Mouse (Mus musculus) embryonic facial prominence, embryonic 10.5 days (tissue): ENCODE data around the gene Ankrd40. TPM values are rescaled to one million over a fixed set of nuclear protein-coding genes. Genes with fewer than 3 reads are reported as not detected.
A peak's percentile ranks its signal among the peaks of the same experiment; 100 is the strongest.

Experiments
- DNase-seq: peaks from one replicate; pipeline ENCODE4 v3.0.0-alpha.2; 2017; ENCODE audit warnings: low spot score
- H3K27ac ChIP-seq: fragments of 300-500 bp; sonication (generic); replicated peaks from 2 replicates; pipeline ENCODE4 v1.5.1; 2016; ENCODE audit warnings: mild to moderate bottlenecking
- H3K27me3 ChIP-seq: fragments of 300-500 bp; sonication (generic); replicated peaks from 2 replicates; pipeline ENCODE4 v1.6.1; 2016; ENCODE audit warnings: low read depth, mild to moderate bottlenecking; ENCODE audit not compliant: poor library complexity, severe bottlenecking
- H3K36me3 ChIP-seq: fragments of 300-500 bp; sonication (generic); replicated peaks from 2 replicates; pipeline ENCODE4 v1.6.1; 2016; ENCODE audit warnings: mild to moderate bottlenecking, moderate library complexity
- H3K4me1 ChIP-seq: fragments of 300-500 bp; sonication (generic); 2 replicates; pipeline ENCODE4 v1.6.1; 2016
- H3K4me3 ChIP-seq: fragments of 300-500 bp; sonication (generic); 2 replicates; pipeline ENCODE4 v1.5.1; 2016; ENCODE audit warnings: mild to moderate bottlenecking, moderate library complexity
- H3K9me3 ChIP-seq: fragments of 300-500 bp; sonication (generic); 2 replicates; pipeline ENCODE4 v1.6.1; 2016; ENCODE audit warnings: mild to moderate bottlenecking
- WGBS: fragments of 180-500 bp; shearing (Covaris S2); methylation state at CpG from one replicate; pipeline ENCODE4 v1.1.7; 2016; 5-methylcytosine and 5-hydroxymethylcytosine counted together
- polyA plus RNA-seq: library from polyadenylated mRNA; unstranded; fragments of >200 nt; fragmentation: Nextera tagmentation; extraction: Ambion mirVana; gene quantifications from 2 replicates; pipeline ENCODE4 v1.2.1, GENCODE M21; 2016

Gene Ankrd40
- polyA plus RNA-seq, 1 experiment from 2014 or later, result 14.8 TPM

GRCm38 (mm10) chr11:94369981-94370380 is 42.2 kb downstream of the Ankrd40 start:
- no peak for DNase-seq
- Histone ChIP-seq H3K4me1 (peaks cover 10% of the 10 kb centered on the region), H3K27ac (no peak overlapping the region), H3K27me3 (peaks cover 34% of the 10 kb centered on the region), H3K9me3 (peaks cover 4% of the 10 kb centered on the region; the same call in 1 of the 2 replicates), H3K36me3 (no peaks in the 10 kb centered on the region), H3K4me3 (no peak overlapping the region)
- WGBS, result 85% methylated on average over 6 of the region's 6 CpGs

- no peaks in the 10 kb centered on the region for H3K36me3 ChIP-seq
- H3K4me1 ChIP-seq, result peaks cover 10% of the 10 kb centered on the region
- no peak overlapping the region for H3K27ac ChIP-seq
- no peak for DNase-seq
- H3K9me3 ChIP-seq, result peaks cover 4% of the 10 kb centered on the region; the same call in 1 of the 2 replicates
- peaks cover 34% of the 10 kb centered on the region for H3K27me3 ChIP-seq
- 47% methylated on average over 5 of the region's 5 CpGs for WGBS
- H3K4me3 ChIP-seq, result no peak overlapping the region
Observed at GRCm38 (mm10) chr11:94370809-94371208, 43.0 kb downstream of the Ankrd40 start.

- Histone ChIP-seq H3K27ac (no peak overlapping the region), H3K36me3 (no peaks in the 10 kb centered on the region), H3K9me3 (no peaks in the 10 kb centered on the region), H3K4me1 (peaks cover 14% of the 10 kb centered on the region), H3K4me3 (no peak overlapping the region), H3K27me3 (peaks cover 28% of the 10 kb centered on the region)
- WGBS, result 90% methylated on average over 13 of the region's 13 CpGs
- no peak for DNase-seq
Observed at GRCm38 (mm10) chr11:94374276-94374948, 46.6 kb downstream of the Ankrd40 start.

GRCm38 (mm10) chr11:94379061-94379460 is 51.3 kb downstream of the Ankrd40 start:
- 30% methylated on average over 2 of the region's 2 CpGs for WGBS
- Histone ChIP-seq H3K4me3 (no peak overlapping the region), H3K27ac (no peak overlapping the region), H3K36me3 (no peaks in the 10 kb centered on the region), H3K4me1 (peaks cover 3% of the 10 kb centered on the region; the same call in 1 of the 2 replicates), H3K27me3 (no peaks in the 10 kb centered on the region), H3K9me3 (no peaks in the 10 kb centered on the region)
- DNase-seq, result no peak

- no peaks in the 10 kb centered on the region for H3K9me3 ChIP-seq
- DNase-seq, result no peak
- WGBS, result 74% methylated on average over 8 of the region's 8 CpGs
- H3K4me3 ChIP-seq, result no peak overlapping the region
- H3K4me1 ChIP-seq, result peaks cover 3% of the 10 kb centered on the region; the same call in 1 of the 2 replicates
- H3K27ac ChIP-seq, result no peak overlapping the region
- H3K36me3 ChIP-seq, result no peaks in the 10 kb centered on the region
- peaks cover under 1% of the 10 kb centered on the region; the same call in 1 of the 2 replicates for H3K27me3 ChIP-seq
Observed at GRCm38 (mm10) chr11:94379736-94380135, 51.9 kb downstream of the Ankrd40 start.

- 41% methylated on average over 12 of the region's 12 CpGs for WGBS
- Histone ChIP-seq H3K27ac (0 out of 2 replicates have a peak overlapping the region, but pooled peaks have one; percentile 12), H3K4me1 (peaks cover 23% of the 10 kb centered on the region), H3K36me3 (no peaks in the 10 kb centered on the region), H3K9me3 (no peaks in the 10 kb centered on the region), H3K4me3 (no peak overlapping the region), H3K27me3 (peaks cover 13% of the 10 kb centered on the region)
- peak; percentile 30 for DNase-seq
Observed at GRCm38 (mm10) chr11:94385977-94386771, 58.4 kb downstream of the Ankrd40 start.

GRCm38 (mm10) chr11:94387756-94388155 is 60.0 kb downstream of the Ankrd40 start:
- no peak overlapping the region for H3K4me3 ChIP-seq
- no peaks in the 10 kb centered on the region for H3K36me3 ChIP-seq
- no peak overlapping the region for H3K27ac ChIP-seq
- H3K9me3 ChIP-seq, result no peaks in the 10 kb centered on the region
- H3K4me1 ChIP-seq, result peaks cover 28% of the 10 kb centered on the region
- DNase-seq, result no peak
- H3K27me3 ChIP-seq, result peaks cover 29% of the 10 kb centered on the region
- WGBS, result 66% methylated on average over 4 of the region's 4 CpGs

GRCm38 (mm10) chr11:94389021-94389420 is 61.2 kb downstream of the Ankrd40 start:
- Histone ChIP-seq H3K27ac (no peak overlapping the region), H3K27me3 (peaks cover 41% of the 10 kb centered on the region), H3K4me1 (peaks cover 31% of the 10 kb centered on the region), H3K4me3 (no peak overlapping the region), H3K36me3 (no peaks in the 10 kb centered on the region), H3K9me3 (no peaks in the 10 kb centered on the region)
- 78% methylated on average over 4 of the region's 4 CpGs for WGBS
- no peak for DNase-seq

- Histone ChIP-seq H3K36me3 (no peaks in the 10 kb centered on the region), H3K4me3 (no peak overlapping the region), H3K9me3 (no peaks in the 10 kb centered on the region), H3K27ac (no peak overlapping the region), H3K4me1 (peaks cover 31% of the 10 kb centered on the region), H3K27me3 (peaks cover 48% of the 10 kb centered on the region)
- no peak for DNase-seq
- 75% methylated on average over 6 of the region's 6 CpGs for WGBS
Observed at GRCm38 (mm10) chr11:94389724-94390396, 62.1 kb downstream of the Ankrd40 start.

GRCm38 (mm10) chr11:94390825-94391224 is 63.0 kb downstream of the Ankrd40 start:
- Histone ChIP-seq H3K27me3 (peaks cover 47% of the 10 kb centered on the region), H3K4me1 (peaks cover 22% of the 10 kb centered on the region), H3K27ac (no peak overlapping the region), H3K4me3 (no peak overlapping the region), H3K36me3 (no peaks in the 10 kb centered on the region), H3K9me3 (no peaks in the 10 kb centered on the region)
- no peak for DNase-seq
- 87% methylated on average over 6 of the region's 6 CpGs for WGBS
